Mouse (Mus musculus) kidney, adult 18-20 months (tissue): ENCODE measurements around the gene Olfr1438-ps1.
"Not testable (repeated sequence)": the region's sequence is repeated elsewhere in the genome, so short reads cannot be mapped to it uniquely, and the experiment has no call there.

ENCODE experiments used
- DNase-seq: peaks from one replicate; pipeline ENCODE4 v3.0.0; 2021

Gene Olfr1438-ps1

GRCm38 (mm10) chr19:12335810-12336209, at the start of gene Olfr1438-ps1:
Gene Olfr1438-ps1 (minus strand): TSS chr19:12335910.
- DNase-seq: no peak

DNA sequence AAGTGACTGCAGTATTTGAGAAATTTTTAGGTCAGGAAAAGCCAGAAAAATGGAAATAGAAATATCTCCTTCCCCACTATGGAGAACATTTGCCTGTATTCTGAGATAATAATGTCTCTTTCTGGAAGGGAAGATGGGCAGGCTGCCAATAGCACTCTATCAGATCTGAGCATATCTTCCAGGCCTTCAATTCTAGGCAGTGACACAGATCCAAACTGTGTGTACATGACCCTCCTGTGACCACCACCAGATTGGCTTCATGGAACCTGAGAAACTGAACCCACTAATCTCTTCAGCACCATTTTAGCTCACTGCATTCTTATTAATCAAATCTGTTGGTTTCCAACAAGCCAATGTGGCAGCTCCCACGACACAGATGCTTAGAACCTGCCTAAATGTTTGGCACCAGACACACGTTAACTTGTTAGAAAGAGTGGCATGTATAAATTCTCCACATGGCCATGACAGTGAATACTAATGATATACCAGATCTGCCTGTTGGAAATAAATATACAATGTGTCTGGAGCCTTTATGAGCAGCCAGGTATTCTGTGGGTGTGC, 38.8 kb upstream of the Olfr1438-ps1 start:
- DNase-seq: no peak

GRCm38 (mm10) chr19:12373004-12373403, 37.3 kb upstream of the Olfr1438-ps1 start:
- DNase-seq: no peak

GRCm38 (mm10) chr19:12325001-12325400, 10.7 kb downstream of the Olfr1438-ps1 start, which contains the start of gene Olfr1437:
Gene Olfr1437 (minus strand): TSS chr19:12325101.
- DNase-seq: no peak

GRCm38 (mm10) chr19:12299030-12299429, 36.7 kb downstream of the Olfr1438-ps1 start, which contains the start of gene Olfr1436:
Gene Olfr1436 (minus strand): TSS chr19:12299130.
- not testable (repeated sequence) for DNase-seq

GRCm38 (mm10) chr19:12292979-12293378, 42.7 kb downstream of the Olfr1438-ps1 start:
- no peak for DNase-seq

- no peak for DNase-seq
These were observed 56.2 kb downstream of the Olfr1438-ps1 start, which contains the start of gene Olfr1434 for GRCm38 (mm10) chr19:12279554-12279953. Gene Olfr1434 (plus strand): TSS chr19:12279854.
